Mouse (Mus musculus) neural tube, embryonic 13.5 days (tissue): ENCODE measurements at regions not wholly inside any gene's neighbourhood (a gene's known extent, or its start where the extent isn't known, plus 50 kb on each side); places are given as distances from the start of the nearest gene placed in this dataset. TPM values are rescaled to one million over a fixed set of nuclear protein-coding genes. Genes with fewer than 3 reads are reported as not detected.

Source experiments
- ATAC-seq: fragments of 200-750 bp; cut with Nextera tagmentation; 2 replicates; pipeline ENCODE4 v1.8.0; 2017; ENCODE audit warnings: low read depth, mild to moderate bottlenecking, moderate TSS enrichment, moderate library complexity
- H3K27ac ChIP-seq: fragments of 300-500 bp; sonication (generic); replicated peaks from 2 replicates; pipeline ENCODE4 v1.5.1; 2015; ENCODE audit warnings: moderate library complexity, mild to moderate bottlenecking, inconsistent platforms
- H3K27me3 ChIP-seq: fragments of 300-500 bp; sonication (generic); 2 replicates; pipeline ENCODE4 v1.6.1; 2015; ENCODE audit warnings: mild to moderate bottlenecking, inconsistent platforms
- H3K36me3 ChIP-seq: fragments of 300-500 bp; sonication (generic); 2 replicates; pipeline ENCODE4 v1.6.1; 2015; ENCODE audit warnings: mild to moderate bottlenecking, inconsistent platforms
- H3K4me1 ChIP-seq: fragments of 300-500 bp; sonication (generic); replicated peaks from 2 replicates; pipeline ENCODE4 v1.6.1; 2015; ENCODE audit warnings: inconsistent platforms
- H3K4me2 ChIP-seq: fragments of 300-500 bp; sonication (generic); 2 replicates; pipeline ENCODE4 v1.6.1; 2015; ENCODE audit warnings: inconsistent platforms, mild to moderate bottlenecking, moderate library complexity
- H3K4me3 ChIP-seq: fragments of 300-500 bp; sonication (generic); 2 replicates; pipeline ENCODE4 v1.5.1; 2015; ENCODE audit warnings: mild to moderate bottlenecking, inconsistent platforms
- H3K9ac ChIP-seq: fragments of 300-500 bp; sonication (generic); 2 replicates; pipeline ENCODE4 v1.6.1; 2015; ENCODE audit warnings: moderate library complexity, mild to moderate bottlenecking, inconsistent platforms
- H3K9me3 ChIP-seq: fragments of 300-500 bp; sonication (generic); 2 replicates; pipeline ENCODE4 v1.6.1; 2016; ENCODE audit warnings: inconsistent platforms
- WGBS: fragments of 180-500 bp; shearing (Covaris S2); methylation state at CpG from one replicate; pipeline ENCODE4 v1.1.7; 2015; 5-methylcytosine and 5-hydroxymethylcytosine counted together
- microRNA-seq: library from miRNA; unstranded; fragments of <30 nt; microRNA quantifications from one replicate; pipeline ENCODE4, GENCODE M21; 2016

- Histone ChIP-seq H3K4me2 (no peak overlapping the region), H3K27ac (no peak overlapping the region), H3K4me3 (no peak overlapping the region), H3K27me3 (no peaks in the 10 kb centered on the region), H3K9me3 (no peaks in the 10 kb centered on the region), H3K4me1 (peaks cover 24% of the 10 kb centered on the region), H3K9ac (no peak overlapping the region), H3K36me3 (no peaks in the 10 kb centered on the region)
- no peak for ATAC-seq
- WGBS = 11% methylated on average over 5 of the region's 5 CpGs
Measured at GRCm38 (mm10) chr7:115415147-115415561, 623.4 kb downstream of the Sox6 start.

Small RNA genes in the stretch of these regions (microRNA-seq; reads per million reads assigned to microRNA genes)
- gene Gm27684 = not detected
